Mouse (Mus musculus) kidney, adult 2 months (tissue): ENCODE results near the gene Slc25a45. TPM values are rescaled to one million over a fixed set of nuclear protein-coding genes. Genes with fewer than 3 reads are reported as not detected.
A peak's percentile ranks its signal among the peaks of the same experiment; 100 is the strongest.

Source experiments
- DNase-seq: peaks from one replicate; pipeline ENCODE4 v3.0.0; 2021
- H3K27ac ChIP-seq: fragments of 200-500 bp; 2 replicates; pipeline ENCODE4 v1.5.1; 2012; ENCODE audit warnings: low read depth, low read length, control low read depth, inconsistent platforms; ENCODE audit not compliant: insufficient read depth
- H3K27me3 ChIP-seq: fragments of 200-500 bp; replicated peaks from 2 replicates; pipeline ENCODE4 v1.6.1; 2012; ENCODE audit warnings: mild to moderate bottlenecking, moderate library complexity, low read length, inconsistent platforms; ENCODE audit not compliant: control insufficient read depth, insufficient read depth
- H3K36me3 ChIP-seq: fragments of 200-500 bp; 2 replicates; pipeline ENCODE4 v1.6.1; 2012; ENCODE audit warnings: mild to moderate bottlenecking, moderate library complexity, low read length, inconsistent platforms; ENCODE audit not compliant: control insufficient read depth, insufficient read depth
- H3K4me1 ChIP-seq: fragments of 200-500 bp; 2 replicates; pipeline ENCODE4 v1.6.1; 2011; ENCODE audit warnings: low read length; ENCODE audit not compliant: control insufficient read depth, insufficient read depth
- H3K4me3 ChIP-seq: fragments of 200-500 bp; 2 replicates; pipeline ENCODE4 v1.5.1; 2011; ENCODE audit warnings: mild to moderate bottlenecking, low read depth, low read length, control low read depth; ENCODE audit not compliant: insufficient read depth
- CTCF ChIP-seq: fragments of 200-500 bp; conservative IDR thresholded peaks from 2 replicates; pipeline ENCODE4 v1.5.1; 2011; ENCODE audit warnings: low read depth, mild to moderate bottlenecking, control low read depth, low read length, moderate library complexity, mixed read lengths; ENCODE audit not compliant: insufficient read depth, insufficient read length
- POLR2A ChIP-seq: fragments of 200-500 bp; IDR thresholded peaks from one replicate; pipeline ENCODE4 v1.6.1; 2011; ENCODE audit warnings: low read depth, low read length, control low read depth
- WGBS: fragments of 180-500 bp; shearing (Covaris S2); methylation state at CpG from one replicate; pipeline ENCODE4 v1.1.7; 2018; 5-methylcytosine and 5-hydroxymethylcytosine counted together
- polyA plus RNA-seq: library from polyadenylated mRNA; depleted of rRNA; stranded (reverse); fragments of >200 nt; gene quantifications from 2 replicates; pipeline ENCODE4 v1.2.3, GENCODE M21; 2012; rRNA removed

The Slc25a45 gene
- polyA plus RNA-seq, 1 experiment: 52.7 TPM

DNA sequence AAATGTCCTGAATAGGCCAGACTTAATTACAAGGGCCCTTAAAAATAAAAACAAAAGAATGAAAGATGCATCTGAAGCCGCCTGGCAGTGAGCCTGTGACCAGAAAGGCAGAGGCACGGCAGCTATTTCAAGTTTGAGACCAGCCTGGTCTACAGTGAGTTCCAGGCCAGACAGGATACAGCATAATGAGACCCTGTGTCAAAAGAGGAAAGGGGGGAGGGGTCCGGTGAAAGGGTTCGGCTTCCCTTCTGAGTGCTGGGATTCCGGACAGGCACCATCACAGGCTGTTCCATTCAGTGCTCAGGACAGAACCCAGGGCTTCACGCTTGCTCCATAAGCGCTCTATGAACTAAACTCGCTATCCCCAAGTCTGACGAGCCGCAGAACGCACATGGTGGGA, 49.4 kb downstream of the Slc25a45 start:
- no peaks in the 10 kb centered on the region for H3K36me3 ChIP-seq
- no peak overlapping the region for H3K27ac ChIP-seq
- DNase-seq: peak; percentile 64
- H3K4me1 ChIP-seq: peaks cover 25% of the 10 kb centered on the region
- no peak overlapping the region for H3K4me3 ChIP-seq
- TF ChIP-seq CTCF: no peak
- 65% methylated on average over 11 of the region's 11 CpGs for WGBS
- no peaks in the 10 kb centered on the region for H3K27me3 ChIP-seq

GRCm38 (mm10) chr19:5927532-5927931, 49.9 kb downstream of the Slc25a45 start:
- Histone ChIP-seq H3K36me3 (no peaks in the 10 kb centered on the region), H3K27ac (no peak overlapping the region), H3K4me1 (peaks cover 25% of the 10 kb centered on the region), H3K27me3 (no peaks in the 10 kb centered on the region), H3K4me3 (no peak overlapping the region)
- DNase-seq: no peak
- 72% methylated on average over 8 of the region's 8 CpGs for WGBS
- no peak for TF ChIP-seq CTCF
- TF ChIP-seq POLR2A: no peak

GRCm38 (mm10) chr19:5928104-5928503, 50.5 kb downstream of the Slc25a45 start:
- Histone ChIP-seq H3K36me3 (no peaks in the 10 kb centered on the region), H3K4me1 (peaks cover 25% of the 10 kb centered on the region), H3K27ac (no peak overlapping the region), H3K4me3 (no peak overlapping the region), H3K27me3 (no peaks in the 10 kb centered on the region)
- no peak for TF ChIP-seq CTCF
- no peak for TF ChIP-seq POLR2A
- DNase-seq: no peak
- 54% methylated on average over 6 of the region's 6 CpGs for WGBS

DNA sequence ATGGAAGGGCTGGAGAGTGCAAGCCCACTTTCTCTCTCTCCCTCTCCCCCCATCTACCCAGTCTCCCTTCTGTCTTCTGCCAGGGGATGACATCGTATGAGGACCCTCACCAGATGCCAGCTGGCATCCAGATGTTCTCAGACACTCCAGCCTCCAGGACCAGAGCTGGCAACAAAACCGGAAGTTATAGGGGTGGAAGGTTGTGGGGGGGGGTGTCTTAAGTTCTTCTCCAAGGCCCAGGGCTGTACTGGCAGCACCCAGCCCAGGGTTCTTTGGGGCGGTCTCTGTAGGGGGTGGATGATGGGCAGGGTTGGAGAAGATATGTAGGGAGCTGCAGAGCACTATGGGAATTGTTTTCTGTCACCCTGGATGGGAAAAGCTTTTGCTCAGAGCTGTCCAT, 50.9 kb downstream of the Slc25a45 start:
- no peak for DNase-seq
- Histone ChIP-seq H3K4me3 (no peak overlapping the region), H3K27me3 (no peaks in the 10 kb centered on the region), H3K4me1 (peaks cover 25% of the 10 kb centered on the region), H3K36me3 (no peaks in the 10 kb centered on the region), H3K27ac (peak overlapping the region; percentile 8; the same call in 1 of the 2 replicates)
- TF ChIP-seq CTCF (no peak), POLR2A (no peak)
- 37% methylated on average over 3 of the region's 3 CpGs for WGBS

- peak; percentile 92 for DNase-seq
- Histone ChIP-seq H3K27me3 (no peaks in the 10 kb centered on the region), H3K36me3 (no peaks in the 10 kb centered on the region), H3K27ac (peak overlapping the region; percentile 85), H3K4me3 (no peak overlapping the region), H3K4me1 (peaks cover 26% of the 10 kb centered on the region)
- TF ChIP-seq CTCF (no peak), POLR2A (no peak)
- WGBS: 17% methylated on average over 14 of the region's 14 CpGs
These were observed 52.3 kb downstream of the Slc25a45 start for GRCm38 (mm10) chr19:5929634-5930596.

GRCm38 (mm10) chr19:5935266-5935665, 57.7 kb downstream of the Slc25a45 start:
- Histone ChIP-seq H3K4me1 (peaks cover 23% of the 10 kb centered on the region), H3K36me3 (no peaks in the 10 kb centered on the region), H3K27ac (peak overlapping the region; percentile 33; the same call in 1 of the 2 replicates), H3K4me3 (no peak overlapping the region), H3K27me3 (no peaks in the 10 kb centered on the region)
- DNase-seq: peak; percentile 54
- no peak for TF ChIP-seq POLR2A
- TF ChIP-seq CTCF: no peak
- 20% methylated on average over 3 of the region's 3 CpGs for WGBS

Other genes starting within 250 kb of the Slc25a45 start
- 58.2 and 59.9 TPM in 2 replicates for gene Rela, start 240.3 kb upstream of the Slc25a45 start, polyA plus RNA-seq
- gene Sipa1, start 214.1 kb upstream of the Slc25a45 start, polyA plus RNA-seq: 35.4 and 36.9 TPM in 2 replicates
- gene Map3k11, start 189.1 kb upstream of the Slc25a45 start, polyA plus RNA-seq: 72.2 and 83.9 TPM in 2 replicates
- 88.8 and 108 TPM in 2 replicates for gene Pcnx3, start 188.9 kb upstream of the Slc25a45 start, polyA plus RNA-seq
- 0.08 and 0.13 TPM in 2 replicates for gene Kcnk7, start 173.4 kb upstream of the Slc25a45 start, polyA plus RNA-seq
- gene Ehbp1l1, start 151.5 kb upstream of the Slc25a45 start, polyA plus RNA-seq: 19.3 and 20.1 TPM in 2 replicates
- 93.8 and 122 TPM in 2 replicates for gene Fam89b, start 148.2 kb upstream of the Slc25a45 start, polyA plus RNA-seq
- 52.8 and 61.8 TPM in 2 replicates for gene Ltbp3, start 136.9 kb upstream of the Slc25a45 start, polyA plus RNA-seq
- gene Scyl1, start 106.4 kb upstream of the Slc25a45 start, polyA plus RNA-seq: 107 and 134 TPM in 2 replicates
- gene Frmd8, start 2.5 kb upstream of the Slc25a45 start, polyA plus RNA-seq: 18.5 and 23.1 TPM in 2 replicates
- gene Tigd3, start 16.3 kb downstream of the Slc25a45 start, polyA plus RNA-seq: 0.52 and 0.73 TPM in 2 replicates
- 71.5 and 79.7 TPM in 2 replicates for gene Dpf2, start 35.2 kb downstream of the Slc25a45 start, polyA plus RNA-seq
- 12.0 and 12.2 TPM in 2 replicates for gene Cdc42ep2, start 47.0 kb downstream of the Slc25a45 start, polyA plus RNA-seq
- 24.9 and 26.2 TPM in 2 replicates for gene Pola2, start 86.4 kb downstream of the Slc25a45 start, polyA plus RNA-seq
- not detected in 2 replicates for gene Slc22a20, start 108.3 kb downstream of the Slc25a45 start, polyA plus RNA-seq
- gene Capn1, start 138.1 kb downstream of the Slc25a45 start, polyA plus RNA-seq: 36.0 and 38.0 TPM in 2 replicates
- gene Syvn1, start 168.8 kb downstream of the Slc25a45 start, polyA plus RNA-seq: 31.5 and 32.8 TPM in 2 replicates
- 32.0 and 37.3 TPM in 2 replicates for gene Mrpl49, start 180.0 kb downstream of the Slc25a45 start, polyA plus RNA-seq
- gene Fau, start 180.0 kb downstream of the Slc25a45 start, polyA plus RNA-seq: 882 and 1,017 TPM in 2 replicates
- gene Znhit2, start 183.4 kb downstream of the Slc25a45 start, polyA plus RNA-seq: 42.3 and 57.7 TPM in 2 replicates
- 31.2 and 38.4 TPM in 2 replicates for gene Tm7sf2, start 190.6 kb downstream of the Slc25a45 start, polyA plus RNA-seq
- gene Vps51, start 199.4 kb downstream of the Slc25a45 start, polyA plus RNA-seq: 65.0 and 67.1 TPM in 2 replicates
- gene Tmem262, start 202.2 kb downstream of the Slc25a45 start, polyA plus RNA-seq: 0.58 TPM in 1 of 2 replicates, not detected in the other
- not detected in 2 replicates for gene Gm28374, start 204.4 kb downstream of the Slc25a45 start, polyA plus RNA-seq
- gene Zfpl1, start 207.1 kb downstream of the Slc25a45 start, polyA plus RNA-seq: 70.2 and 77.1 TPM in 2 replicates
- 0.37 and 0.67 TPM in 2 replicates for gene Cdca5, start 207.2 kb downstream of the Slc25a45 start, polyA plus RNA-seq
- not detected in 2 replicates for gene AC131692.1, start 216.6 kb downstream of the Slc25a45 start, polyA plus RNA-seq
- 2.0 and 2.1 TPM in 2 replicates for gene Naaladl1, start 228.0 kb downstream of the Slc25a45 start, polyA plus RNA-seq
- gene Sac3d1, start 240.8 kb downstream of the Slc25a45 start, polyA plus RNA-seq: 23.8 and 30.3 TPM in 2 replicates